Mouse (Mus musculus) retina, embryonic 14.5 days (tissue): ENCODE data around the gene Rassf3.

Experiments
- DNase-seq: peaks from one replicate; pipeline ENCODE4 v3.0.0-alpha.2; 2015; ENCODE audit warnings: low spot score

Gene Rassf3

DNA sequence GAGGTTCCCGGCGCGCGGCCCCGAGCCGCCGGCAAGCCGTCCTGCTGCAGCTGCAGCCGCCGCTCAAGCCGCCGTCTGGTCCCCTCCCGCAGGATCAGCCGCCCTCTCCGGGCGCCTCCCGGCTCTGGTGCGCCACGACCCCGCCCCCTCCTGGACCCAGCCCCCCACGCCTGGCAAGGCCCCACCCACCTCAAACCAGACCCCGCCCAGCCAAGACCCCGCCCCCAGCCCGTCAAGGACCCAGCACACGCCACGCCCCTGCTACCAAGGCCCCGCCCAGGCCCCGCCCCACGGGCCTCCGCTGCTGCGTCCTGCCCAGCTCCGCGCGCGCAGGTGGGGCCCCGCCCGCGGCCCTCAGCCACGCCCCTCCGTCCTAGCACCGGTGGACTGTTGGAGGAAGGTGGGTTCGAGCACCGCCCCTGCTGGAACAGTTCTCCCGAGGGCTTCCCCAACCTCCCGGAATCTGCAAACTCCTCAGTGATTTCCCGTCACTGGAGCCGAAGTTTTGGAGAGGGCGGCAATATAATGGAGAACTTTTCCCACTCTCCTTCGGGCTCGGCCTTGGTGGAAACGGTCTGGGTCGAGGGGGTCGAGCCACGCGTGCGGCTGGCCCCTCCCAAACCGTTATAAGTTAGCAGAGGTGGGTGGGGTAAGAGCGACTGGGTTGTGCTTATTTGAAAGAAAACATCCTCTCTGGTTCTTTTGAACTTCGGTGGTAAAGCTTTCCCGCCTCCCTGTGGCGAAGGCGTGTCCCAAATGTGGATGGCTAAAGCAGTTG lies at the start of gene Rassf3:
TSS of gene Rassf3 (minus strand) at position 158 of the 778 bp plus-strand sequence.
- peak; percentile 97 for DNase-seq

DNA sequence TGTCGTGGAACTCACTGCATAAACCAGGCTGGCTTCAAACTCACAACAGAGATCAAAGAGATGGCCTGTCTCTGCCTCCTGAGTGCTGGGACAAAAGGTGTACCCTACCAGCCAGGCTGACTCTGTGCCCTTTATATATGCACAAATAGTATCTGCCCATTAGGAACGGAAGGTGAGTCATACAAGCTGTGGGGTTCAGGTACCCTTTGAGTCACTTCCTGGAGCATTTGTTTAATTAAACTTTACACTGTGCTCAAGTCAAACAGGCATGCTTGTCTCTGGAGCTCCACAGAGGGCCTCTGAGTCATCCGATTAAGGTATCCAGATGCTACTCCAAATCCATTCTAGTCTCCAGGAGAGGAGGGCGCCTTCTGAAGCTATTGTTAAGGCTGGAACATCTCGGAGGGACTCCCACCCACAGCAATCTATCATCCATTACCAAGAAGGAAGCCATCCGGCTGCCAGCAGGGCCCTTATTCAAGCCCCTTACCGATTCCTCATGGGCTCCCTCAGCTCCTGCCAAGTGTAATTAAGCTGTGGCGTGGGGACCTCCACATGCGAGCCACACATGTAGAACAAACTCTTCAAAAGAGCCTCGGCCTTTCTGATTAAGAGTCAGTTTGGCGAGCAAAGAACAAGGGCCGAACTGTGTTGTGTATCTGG lies 44.9 kb upstream of the Rassf3 start:
- DNase-seq: peak; percentile 42

DNA sequence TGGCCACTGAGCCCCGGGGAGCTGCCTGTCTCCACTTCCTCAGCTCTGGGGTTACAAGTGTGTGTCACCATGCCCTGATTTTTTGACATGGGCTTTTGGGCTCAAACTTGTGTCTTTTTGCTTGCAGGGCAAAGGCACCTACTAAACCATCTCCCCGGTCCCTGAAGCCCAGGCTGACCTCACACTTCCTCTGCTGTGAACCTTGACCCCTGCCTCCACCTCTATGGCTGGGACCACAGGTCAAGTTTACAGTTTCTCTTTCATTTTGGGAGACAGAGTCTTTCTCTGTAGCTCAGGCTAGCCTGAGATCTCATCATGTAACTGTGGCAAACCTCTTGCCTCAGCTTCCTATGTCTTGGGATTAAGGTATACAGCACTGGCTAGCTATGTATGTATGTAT lies 43.6 kb upstream of the Rassf3 start:
- no peak for DNase-seq

DNA sequence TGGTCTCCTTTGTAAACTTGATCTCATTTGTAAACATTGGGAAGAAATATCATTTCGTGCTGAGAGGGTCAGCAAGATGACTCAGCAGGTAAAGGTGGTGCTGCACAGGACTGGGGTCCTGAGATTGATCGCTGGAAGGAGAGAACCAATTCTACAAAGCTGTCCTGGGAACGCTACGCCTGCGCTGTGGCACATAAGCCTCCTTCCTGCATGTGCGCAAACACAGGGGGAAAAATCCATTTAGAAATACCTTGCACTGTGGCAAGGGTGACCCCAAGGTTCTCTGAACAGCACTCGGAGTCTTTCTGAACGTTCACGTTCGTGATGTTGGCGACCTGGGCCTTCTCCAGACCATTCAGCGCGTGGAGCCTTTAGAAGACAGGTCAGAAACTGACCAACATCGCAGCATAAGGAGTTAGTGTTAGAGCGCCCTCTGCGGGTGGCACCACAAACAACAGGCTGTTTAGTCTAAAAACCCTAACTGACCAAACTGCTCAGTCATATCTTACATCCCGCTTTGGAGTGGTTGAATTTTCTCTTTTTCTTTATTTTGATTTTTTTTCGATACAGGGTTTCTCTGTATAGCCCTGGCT lies 40.0 kb upstream of the Rassf3 start:
- DNase-seq: peak; percentile 95

DNA sequence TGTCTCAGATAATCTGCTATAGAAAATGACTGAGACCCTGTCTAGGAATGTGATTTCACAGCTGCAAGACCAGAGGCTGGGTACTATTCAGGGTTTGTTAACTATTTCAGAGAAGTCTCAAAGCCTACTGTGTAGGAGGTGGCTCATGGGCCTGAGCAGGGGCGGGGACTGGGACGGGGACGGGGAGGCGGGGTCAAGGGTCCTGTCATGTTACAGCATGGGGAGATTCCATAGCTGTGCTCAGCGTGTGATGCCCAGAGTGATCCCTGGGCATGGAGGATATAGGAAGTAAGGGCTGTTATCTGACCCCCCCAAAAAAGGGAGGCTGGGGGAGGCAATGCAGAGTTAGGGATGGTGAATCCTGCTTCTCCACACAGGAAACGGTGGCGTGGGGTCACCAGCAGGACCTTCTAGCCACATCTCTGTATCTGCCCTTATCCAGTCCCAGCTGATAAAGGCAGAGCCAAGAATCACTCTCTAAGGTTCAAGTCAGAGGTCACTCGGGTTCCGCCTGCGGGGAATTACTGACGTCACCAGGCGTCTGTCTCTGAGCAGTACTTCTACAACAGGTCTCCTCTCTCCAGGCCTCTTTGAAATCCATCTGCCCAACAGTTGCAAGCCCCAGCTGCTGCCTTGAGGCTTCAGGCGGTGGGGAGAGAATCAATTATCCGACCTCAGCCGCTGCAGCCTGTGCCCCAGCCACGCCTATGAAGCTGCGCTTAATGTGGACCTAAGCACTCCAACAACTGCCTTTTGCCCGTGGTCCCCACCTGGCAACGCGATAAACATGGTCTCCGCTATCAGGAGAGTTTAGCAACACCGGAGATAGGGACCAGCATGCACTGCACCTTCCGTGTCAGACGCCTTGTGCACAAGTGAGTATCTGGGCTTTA lies 33.9 kb upstream of the Rassf3 start:
- peak; percentile 74 for DNase-seq

DNA sequence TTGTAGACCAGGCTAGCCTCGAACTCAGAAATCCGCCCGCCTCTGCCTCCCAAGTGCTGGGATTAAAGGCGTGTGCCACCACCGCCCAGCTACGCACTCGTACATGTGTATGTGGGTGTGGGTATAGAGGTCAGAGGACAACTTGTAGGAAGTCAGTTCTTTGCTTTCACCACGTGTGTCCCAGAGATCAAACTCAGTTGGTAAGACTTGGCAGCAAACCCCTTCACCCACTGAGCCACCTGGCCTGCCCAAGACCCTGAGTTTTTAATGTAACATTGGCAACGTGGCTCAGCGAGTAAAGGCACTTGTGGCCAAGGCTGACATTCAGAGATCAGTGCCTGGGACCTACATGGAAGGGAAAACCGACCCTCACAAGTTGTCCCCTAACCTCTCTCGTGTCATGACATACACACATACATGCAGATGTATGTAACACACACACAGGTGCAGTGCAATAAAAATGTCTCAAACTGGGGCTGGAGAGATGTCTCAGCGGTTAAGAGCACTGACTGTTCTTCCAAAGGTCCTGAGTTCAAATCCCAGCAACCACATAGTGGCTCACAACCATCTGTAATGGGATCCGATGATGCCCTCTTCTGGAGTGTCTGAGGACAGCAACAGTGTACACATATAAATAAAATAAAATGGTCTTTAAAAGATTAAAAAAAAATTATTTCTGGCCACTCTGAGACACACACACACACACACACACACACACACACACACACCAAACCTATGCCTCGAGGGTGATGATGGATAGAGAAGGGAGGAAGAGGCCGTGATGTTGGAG lies 31.8 kb upstream of the Rassf3 start:
- no peak for DNase-seq

DNA sequence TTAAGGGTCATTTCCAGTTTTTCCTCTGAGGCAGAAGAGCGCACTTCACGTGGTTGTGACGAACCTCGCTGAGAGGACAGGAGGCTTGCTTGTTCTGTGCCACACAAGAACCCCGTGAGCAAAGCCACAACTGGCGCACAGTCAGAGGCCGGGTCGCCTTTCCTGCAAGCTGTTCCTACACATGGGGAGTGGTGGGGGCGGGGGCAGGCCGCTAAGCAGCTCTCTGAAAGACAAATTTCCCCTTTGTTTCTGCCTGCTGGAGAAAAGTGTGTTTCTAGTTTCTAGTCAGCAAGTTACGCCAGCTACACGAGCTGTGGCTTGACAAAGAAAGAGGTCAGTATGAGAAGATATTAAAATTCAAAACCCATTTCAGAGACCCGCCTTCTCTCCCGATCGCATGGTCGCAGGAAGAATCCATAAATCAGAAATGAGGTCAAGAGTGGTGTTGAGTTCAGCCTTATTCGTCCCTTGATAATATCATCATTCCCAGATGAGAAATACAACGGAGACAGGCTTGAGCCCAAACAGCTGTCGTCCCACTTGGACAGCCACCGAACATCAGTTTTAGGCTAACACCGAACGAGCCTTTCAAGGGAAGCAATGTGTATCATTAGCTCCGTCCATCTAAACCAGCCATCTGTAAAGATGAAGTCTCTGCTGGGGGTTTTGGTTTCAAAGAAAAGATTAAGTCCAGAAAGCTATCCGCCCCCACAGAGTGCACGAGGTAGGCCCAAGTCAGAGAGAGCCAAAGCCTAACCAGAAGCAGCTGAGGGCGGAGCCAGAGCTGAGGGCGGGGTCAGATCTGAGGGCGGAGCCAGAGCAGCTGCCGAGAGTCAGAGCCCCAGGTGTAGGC lies 30.8 kb upstream of the Rassf3 start:
- DNase-seq: peak; percentile 62

DNA sequence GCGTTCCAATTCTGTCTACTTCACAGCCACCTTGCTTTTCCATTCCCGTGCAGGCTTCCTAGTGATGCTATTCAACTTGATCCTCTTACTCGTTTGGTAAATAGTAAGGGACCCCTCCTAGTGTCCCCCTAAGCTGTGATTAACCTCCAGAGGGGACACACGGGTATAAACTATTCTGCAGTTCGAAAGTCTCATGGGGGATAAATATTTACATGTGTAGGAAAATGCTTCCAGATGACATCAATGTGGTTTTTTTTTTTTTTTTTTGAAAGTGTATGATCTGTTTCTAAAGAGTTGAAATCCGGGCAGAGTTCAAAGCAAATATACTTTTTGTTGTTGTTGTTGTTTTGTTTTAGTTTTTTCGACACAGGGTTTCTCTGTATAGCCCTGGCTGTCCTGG lies 29.8 kb upstream of the Rassf3 start:
- no peak for DNase-seq

DNA sequence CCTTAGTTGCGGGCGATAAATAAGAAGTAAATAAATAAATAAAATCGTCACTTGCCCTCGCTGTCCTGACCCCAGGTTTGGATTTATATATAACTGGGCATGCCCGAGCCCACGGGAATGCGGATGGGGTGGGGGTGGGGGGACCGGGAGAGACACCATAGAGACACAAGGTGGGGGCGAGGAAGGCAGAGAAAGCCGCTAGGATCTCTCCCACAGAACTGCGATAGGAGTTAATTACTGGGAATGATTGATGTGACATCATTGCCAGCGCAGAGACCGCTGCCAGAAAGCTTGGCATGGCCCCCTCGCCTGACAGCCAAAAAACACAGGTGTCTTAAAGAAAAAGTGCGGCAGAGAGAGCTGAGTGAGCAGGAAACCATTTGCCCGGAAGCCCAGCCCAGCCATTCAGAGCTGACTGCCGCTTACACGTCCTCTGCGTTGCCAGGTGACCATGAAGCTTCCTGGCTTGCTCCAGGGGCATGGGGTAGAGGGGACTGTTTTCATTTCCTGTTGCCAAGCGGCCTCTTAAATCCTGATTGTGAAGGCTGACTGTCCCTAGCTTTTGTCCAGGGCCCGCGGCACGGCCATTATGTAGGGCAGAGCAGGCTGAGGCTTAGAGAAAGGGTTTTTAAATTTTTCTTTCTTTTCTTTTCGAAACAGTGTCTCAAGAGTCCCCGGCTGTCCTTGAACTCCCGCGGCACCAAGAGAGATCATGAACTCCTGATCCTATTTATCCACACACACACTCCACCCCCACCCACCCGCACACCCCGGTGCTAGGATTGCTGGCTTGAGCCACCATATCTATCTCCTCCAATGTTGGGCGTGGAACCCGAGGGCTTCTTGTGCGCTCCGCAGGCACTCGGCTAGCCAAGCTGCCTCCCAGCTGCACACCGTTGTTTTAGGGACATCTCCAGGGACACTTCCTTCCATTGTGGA lies 29.1 kb upstream of the Rassf3 start:
- peak; percentile 49 for DNase-seq

DNA sequence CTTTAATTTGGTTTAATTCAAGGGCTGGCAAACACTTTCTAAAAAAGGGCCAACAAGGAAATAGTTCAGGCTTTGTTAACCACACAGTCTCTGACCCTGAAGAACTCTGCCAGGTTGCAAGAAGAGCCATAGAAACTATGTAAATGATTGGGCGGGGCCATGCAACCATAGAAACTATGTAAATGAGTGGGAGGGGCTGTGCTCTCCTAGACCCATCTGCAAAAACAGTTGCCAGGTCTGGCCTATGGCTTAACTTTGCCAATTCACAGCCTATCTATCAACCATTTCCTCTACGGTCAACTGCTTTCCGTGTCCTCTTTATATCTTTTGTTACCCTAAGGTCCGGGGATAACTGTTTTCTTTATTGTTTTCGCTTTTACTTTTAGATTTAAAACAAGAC lies 25.0 kb upstream of the Rassf3 start:
- no peak for DNase-seq

DNA sequence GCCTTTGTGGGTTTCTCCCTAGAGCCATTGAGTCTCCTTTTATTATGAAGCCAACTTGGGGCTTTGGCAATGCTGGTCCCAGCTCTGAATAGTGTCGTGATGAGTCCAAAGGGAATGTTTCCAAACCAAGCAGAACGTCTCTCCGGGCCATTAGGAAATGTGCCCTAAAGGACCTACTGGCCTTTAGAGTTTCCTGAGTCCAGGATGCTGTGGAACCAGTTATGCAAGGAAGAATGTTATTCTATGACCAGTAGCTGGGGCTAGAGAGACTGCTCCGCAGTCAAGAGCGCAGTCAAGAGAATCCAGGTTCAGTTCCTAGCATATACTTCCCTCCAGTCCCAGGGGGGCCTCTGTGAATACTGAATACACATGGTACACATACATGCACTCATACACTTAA lies 23.9 kb upstream of the Rassf3 start:
- no peak for DNase-seq

DNA sequence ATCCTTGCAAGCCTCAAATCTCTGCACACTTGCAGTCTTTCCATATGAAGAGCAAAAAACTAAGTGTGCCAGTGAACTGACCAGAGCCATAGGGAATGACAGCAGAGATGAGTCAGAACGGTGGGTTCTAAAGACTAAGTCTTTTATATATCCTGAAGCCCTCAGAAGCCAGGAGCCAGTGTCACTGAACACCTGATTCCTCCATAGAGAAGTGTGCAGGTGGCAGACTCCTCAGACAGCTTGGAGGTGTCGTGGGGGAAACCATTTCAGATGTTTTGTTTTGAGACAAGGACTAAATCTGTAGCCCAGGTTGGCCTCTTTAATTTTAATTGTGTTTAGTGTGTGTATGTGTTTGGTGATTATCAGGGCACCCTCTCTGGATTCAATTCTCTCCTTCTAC lies 22.9 kb upstream of the Rassf3 start:
- no peak for DNase-seq

DNA sequence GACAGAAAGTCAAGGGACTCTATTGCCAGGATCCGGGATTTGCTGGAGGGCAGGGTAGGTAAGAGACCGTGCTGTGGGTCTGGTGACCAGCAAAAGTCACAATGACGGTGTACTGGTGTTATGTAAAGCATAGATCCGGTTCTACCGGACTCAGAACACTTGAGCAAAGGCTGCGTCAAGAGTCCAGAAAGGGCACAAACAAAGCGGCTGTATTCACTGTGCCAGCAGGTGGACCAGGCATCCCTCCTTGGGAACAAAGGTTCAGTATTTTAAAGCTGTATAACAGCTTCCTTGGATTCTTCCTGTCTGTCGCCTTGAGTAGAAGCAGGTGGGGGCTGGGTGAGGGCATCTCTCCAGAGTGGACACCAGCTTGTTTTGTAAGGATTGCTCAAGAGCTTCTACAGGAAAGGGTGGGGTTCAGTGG lies 22.3 kb upstream of the Rassf3 start:
- DNase-seq: no peak

DNA sequence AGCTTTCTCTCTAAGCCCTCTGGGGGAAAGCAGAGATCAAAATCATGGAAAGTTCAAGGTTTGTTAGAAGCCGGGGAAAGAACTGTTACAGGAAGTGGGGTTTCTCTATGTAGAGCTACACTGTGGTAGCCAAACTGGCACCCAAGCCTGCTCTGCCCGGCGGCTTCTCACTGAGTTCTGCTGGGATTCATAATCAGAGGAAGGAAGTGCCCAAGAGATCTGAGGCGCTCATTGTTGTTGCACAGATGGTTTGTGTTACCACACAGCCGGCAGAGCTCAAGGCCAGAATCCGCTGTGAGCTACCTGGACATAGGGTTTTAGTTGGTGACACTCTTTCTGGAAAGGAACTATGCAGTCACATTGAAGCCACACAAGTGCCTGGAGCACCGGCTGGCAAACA lies 21.8 kb upstream of the Rassf3 start:
- DNase-seq: no peak

DNA sequence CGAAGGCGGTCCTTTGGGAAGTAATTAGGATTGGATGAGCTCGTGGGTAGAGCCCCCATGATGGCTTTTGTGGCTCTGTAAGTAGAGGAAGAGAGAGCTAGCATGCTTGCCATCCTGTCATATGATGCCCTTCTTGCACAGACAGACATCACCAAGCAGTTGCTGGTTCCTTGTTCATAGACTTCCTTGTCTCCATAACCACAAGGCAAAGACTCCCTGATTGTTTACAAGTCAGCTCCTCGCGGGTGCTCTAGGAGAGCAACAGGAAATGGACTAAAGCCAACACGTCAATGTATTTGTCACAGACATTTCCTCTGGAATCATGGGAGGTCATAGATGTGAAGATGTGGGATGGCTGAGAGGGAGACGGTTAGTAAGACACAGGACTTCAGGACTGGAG lies 20.5 kb upstream of the Rassf3 start:
- no peak for DNase-seq

DNA sequence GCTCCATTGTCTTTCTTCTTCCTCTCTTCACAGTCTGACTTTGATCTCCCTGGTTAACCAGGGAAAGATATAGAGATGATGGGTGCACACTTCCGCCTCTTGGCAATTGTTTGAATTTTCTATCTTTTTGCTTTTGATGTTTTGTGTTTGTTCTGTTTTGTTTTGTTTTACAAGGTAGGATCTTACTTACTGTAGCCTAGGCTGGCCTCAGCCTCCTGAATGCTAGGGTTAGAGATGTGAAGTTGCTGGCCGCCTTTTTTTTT lies 17.9 kb upstream of the Rassf3 start:
- DNase-seq: no peak

DNA sequence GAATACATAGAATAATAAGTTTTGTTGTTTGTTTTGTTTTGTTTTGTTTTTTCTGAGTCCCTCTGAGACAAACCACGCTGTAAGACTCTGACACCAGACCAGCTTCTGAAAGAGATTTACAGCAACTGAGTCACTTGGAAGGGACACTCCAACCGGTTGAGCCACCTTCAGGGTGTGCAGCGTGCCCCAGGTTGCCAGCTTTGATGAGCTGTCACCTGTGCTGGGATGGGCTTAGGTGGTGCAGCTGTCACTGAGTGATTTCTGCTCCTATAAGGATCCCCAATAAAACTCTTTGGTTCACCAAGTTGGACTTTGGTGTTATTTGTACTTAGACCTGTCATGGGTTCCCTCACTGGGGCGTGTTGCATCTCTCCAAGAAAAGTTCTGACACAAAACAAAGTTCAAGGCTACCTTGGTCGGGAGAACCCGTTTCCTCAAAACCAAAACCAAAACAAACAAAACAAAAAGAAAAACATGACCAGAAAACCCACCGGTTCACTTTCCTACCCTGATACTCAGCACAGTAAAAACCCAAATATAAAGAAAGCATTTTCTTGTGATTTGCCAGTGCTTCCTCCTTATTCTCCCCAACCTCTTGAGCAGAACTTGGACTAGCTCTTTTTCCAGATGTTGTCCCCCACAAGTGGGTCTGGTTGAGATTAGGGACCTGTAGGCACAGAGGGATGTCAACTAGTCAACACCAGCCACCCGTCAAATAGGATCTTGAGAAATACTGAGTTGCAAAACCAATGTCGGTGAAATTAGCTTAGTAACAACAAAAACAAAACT lies 17.4 kb upstream of the Rassf3 start:
- DNase-seq: no peak

DNA sequence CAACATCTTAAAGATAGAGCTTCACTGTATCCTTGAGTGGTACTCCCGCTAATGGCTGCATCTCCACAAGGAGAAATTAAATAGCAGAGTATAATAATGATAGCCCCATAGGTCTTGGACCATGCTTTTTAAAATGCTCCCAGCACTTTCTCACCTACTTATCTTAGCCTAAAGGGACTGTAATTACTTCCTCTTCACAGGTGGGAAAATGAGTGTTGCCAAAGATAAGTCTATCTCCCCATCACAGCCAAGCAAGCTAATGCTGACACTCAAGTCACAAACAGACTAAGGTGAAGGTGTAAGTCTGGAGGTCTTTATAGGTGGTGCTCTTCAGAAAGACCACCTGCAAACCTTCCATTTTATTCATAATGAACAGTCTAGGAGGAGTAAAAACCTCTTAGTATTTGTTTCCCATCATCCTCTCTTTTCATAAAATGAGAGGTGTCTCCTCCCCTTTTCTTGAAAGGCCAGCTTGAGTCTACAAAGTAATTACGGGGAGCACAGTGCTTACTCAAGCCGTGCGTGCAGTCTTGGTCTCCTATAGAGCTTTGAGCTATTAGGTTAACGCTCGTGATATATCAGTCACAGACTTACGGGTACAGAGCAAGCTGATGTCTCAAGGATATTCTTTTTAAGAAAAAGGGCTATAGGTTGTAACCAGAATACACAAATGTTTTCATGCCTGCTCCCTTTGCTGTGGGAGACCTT lies 16.6 kb upstream of the Rassf3 start:
- no peak for DNase-seq
